Mouse (Mus musculus) CH12F3 (cell line): Measurements from ENCODE around the gene Olfr485.
"Not testable (repeated sequence)": the region's sequence is repeated elsewhere in the genome, so short reads cannot be mapped to it uniquely, and the experiment has no call there.

Source experiments
- in situ Hi-C: fragments of 300-500 bp; cut with MboI; formaldehyde crosslinking; loops from 2 replicates; pipeline ENCODE4 v1.14.3; 2020; ENCODE audit warnings: low sequenced_read_pairs

Gene Olfr485

DNA sequence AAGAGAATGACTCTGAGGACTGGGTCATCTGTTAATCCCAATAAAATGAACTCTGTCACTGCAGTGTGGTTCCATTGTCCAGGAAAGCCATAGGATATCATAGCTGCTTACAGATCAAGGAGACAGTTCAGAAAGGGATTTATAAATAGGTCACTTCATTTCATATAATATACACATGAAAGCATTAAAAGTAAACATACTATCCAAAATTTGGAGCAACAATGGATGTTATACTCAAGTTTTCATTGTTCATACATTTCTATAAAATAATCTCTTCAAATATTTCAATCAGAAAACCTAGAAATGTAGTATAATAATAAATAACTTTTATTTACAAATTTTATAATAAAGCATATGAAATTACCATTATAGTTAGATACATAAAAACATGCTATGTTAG, at the start of gene Olfr485:
Gene Olfr485 (minus strand): TSS at position 101 of the 400 bp plus-strand sequence.
- in situ Hi-C loops: no loop called here

DNA sequence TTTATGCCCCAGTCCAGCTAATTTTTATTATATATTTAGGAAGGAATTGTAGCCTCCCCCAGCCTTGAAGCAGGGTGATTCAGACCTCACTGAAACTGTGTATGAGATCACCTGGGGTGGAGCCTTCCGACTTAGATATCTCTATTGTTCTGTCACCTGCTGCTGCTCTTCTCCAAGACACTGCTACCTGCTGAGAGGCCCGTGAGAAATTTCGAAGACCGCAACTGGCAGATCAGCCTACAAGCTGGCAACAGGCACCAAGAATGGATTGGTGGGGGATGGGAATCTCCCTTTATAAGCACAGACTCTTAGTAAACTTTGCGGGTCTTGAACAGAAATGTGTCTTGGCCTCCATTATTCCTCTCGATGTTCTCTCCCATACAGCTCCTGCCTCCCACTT, 37.3 kb upstream of the Olfr485 start:
- in situ Hi-C loops: no loop called here

DNA sequence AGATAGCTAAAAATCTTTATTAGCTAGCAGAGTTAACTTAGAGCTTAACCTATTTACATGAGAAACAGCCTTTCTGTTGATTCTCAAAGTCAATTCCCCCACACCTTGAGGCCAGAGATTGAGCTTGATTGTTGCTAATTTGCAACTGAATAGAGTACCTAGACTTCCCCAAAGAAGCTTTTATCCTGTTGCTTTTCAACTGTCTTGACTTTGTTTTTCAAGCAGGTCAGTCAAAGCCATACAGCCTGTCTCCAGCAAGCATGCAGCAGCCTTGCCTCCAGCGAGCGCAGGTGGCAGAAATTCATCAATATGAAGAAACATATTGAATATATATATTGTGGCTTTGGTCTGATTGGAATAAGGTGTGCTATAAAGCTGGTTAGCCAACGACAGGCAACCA, 36.7 kb upstream of the Olfr485 start:
- in situ Hi-C loops: not testable (repeated sequence)

DNA sequence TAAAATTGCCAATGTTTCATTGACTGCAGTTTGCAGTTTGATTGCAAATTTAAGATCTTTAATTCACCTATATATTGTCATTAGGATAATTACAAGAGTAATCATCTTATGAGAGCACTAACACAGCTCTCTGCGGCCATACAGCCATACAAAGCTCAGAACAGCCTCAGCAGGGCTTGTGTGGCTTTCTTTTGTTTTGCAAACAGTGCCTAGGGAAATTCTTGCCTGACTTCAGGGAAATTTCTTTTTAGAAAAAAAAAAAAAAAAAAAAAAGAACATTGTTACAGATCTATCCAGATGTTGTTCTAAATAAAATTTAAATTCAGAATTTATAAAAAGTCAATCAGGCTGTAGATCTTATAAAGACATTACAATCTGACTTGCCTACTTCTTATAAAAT, 33.0 kb upstream of the Olfr485 start:
- in situ Hi-C loops: not testable (repeated sequence)

DNA sequence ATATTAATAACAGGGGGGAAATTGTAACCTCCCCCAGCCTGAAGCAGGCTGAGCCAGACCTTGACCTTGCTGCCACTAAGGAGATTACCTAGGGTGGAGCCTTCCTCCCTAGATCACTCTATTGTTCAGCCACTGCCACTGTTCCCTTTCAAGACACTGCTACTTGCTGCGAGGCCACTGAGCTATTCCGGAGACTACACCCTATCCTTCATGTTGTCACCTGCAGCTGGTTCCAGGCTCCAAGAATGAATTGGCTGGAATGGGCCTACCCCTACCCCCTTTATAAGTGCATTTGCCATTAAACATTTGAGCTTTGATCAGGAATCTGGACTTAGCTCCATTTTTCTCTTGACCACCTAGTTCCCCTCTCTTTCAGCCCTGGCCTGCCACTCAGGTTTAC, 31.5 kb upstream of the Olfr485 start:
- in situ Hi-C loops: not testable (repeated sequence)

DNA sequence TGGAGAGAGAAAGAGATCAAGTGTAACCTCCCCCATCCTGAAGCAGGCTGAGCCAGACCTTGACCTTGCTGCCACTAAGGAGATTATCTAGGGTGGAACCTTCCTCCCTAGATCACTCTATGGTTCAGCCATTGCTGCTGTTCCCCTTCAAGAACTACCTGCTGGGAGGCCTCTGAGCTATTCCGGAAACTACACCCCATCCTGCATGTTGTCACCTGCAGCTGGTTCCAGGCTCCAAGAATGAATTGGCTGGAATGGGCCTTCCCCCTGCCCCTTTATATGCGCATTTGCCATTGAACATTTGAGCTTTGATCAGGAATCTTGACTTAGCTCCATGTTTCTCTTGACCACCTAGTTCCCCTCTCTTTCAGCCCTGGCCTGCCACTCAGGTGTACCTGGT, 25.6 kb upstream of the Olfr485 start:
- in situ Hi-C loops: not testable (repeated sequence)

DNA sequence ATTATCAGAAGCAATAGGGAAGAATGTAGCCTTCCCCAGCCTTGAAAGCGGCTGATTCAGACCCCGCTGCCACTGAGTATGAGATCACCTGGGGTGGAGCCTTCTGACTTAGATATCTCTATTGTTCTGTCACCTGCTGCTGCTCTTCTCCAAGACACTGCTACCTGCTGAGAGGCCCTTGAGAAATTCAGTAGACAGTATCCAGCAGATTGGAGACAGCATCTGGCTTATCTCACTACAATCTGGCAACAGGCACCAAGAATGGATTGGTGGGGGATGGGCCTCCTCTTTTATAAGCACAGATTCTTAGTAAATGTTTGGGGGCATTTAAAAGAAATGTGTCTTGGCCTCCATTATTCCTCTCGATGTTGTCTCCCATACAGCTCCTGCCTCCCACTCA, 24.7 kb upstream of the Olfr485 start:
- in situ Hi-C loops: not testable (repeated sequence)

DNA sequence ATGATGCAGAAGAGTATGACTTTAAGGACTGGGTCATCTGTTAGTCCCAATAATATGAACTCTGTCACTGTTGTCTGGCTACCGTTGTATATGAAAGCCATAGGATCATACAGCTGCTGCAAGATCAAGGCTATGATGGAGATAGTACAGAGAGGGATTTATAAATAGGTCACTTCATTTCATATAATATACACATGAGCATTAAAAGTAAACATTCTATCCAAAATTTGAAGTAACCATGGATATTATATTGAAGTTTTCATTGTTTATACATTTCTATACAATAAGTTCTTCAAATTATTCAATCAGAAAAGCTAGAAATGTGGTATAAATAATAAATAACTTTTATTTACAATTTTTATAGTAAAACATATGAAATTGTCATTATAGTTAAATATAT, 13.0 kb upstream of the Olfr485 start, which contains the start of gene Olfr486:
Gene Olfr486 (minus strand): TSS at position 101 of the 400 bp plus-strand sequence.
- in situ Hi-C loops: not testable (repeated sequence)

DNA sequence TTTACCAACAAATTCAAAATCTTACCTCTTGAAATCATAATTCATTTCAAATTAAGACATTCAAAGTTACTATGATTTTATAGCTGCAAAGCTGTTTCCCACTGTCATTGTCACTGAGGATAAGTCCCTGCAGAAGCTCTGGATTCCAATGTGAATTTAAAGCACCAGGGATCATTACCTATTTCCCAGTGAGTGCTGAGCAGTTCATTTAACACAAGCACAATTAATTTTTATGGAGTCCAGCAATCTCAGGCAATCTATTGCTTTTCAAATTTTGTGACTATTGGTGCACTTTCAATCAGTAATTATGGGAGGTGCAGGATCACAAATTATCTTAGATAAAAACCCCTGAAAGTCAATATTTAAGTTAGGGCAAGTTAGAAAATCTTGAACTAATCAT, 32.3 kb downstream of the Olfr485 start, which contains the start of gene Olfr484:
Gene Olfr484 (minus strand): TSS at position 101 of the 400 bp plus-strand sequence.
- in situ Hi-C loops: no loop called here

DNA sequence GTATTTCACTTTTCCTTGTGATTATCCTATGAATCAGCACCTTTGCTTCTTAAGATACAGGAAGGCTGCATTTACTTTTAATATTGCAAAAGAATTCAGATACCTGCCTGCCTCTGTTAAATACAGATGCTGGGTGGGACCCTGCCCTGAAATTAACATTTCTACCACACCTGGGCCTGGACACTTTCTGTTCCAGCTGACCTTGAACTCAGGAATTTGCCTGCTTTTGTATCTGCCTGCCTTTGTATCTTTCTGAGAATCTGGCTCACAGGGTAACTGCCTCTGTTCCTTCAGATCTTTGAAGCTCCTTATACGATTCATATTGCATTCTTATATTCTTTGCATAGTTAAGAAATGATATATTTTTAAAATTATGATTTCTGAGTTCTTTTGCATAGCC, 38.3 kb downstream of the Olfr485 start:
- in situ Hi-C loops: no loop called here

DNA sequence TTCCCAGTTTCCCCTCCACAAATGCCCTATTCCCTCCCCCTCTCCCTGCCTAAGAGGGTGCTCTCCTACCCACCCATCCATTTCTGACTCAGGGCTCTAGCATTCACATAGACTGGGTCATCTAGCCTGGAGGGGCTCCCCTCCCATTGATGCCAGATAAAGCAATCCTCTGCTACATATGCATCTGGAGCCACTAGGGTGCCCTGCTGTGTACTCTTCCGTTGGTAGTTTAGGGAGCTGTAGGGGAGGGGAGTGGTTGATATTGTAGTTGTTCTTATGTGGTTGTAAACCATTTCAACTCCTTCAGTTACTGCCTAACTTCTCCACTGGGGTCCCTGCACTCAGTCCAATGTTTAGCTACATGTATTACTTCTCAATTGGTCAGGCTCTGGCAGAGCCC, 39.0 kb downstream of the Olfr485 start:
- in situ Hi-C loops: no loop called here
